Comparison of ENCODE assay signal across 11 mouse cellular contexts in the genomic region with DNA sequence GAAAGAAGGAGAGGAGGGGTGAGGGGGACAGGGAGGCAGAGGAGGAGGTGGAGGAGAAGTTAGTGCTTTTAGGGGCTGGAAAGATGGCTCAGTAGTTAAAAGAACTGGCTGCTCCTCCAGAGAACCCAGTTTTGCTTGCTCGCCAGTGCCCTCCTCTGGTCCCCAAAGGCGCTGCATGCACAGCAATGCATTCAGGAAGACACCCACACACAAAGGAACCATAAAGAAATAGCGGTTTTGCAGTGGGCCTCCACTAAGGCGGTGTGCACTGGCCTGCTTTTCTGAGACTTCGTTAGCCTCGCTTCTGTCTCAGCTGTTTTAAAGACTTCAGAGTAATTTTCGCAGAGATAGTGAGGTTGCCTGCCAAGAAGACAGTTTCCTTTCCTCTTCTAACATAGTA. TPM values are rescaled to one million over a fixed set of nuclear protein-coding genes. Genes with fewer than 3 reads are reported as not detected.
A peak's percentile ranks its signal among the peaks of the same experiment; 100 is the strongest.
DNase-seq lines count a peak whose midpoint lies in the region; TF ChIP-seq lines count a peak whose summit lies in the region.
"Had no signal": no experiment of that assay in that cellular context is flagged by ENCODE, and none has a peak within 500 bp of the region (broad histone marks: within the 10 kb centered on the region; RNA-seq: fewer than 3 reads in every experiment).

No protein-coding gene starts in this region.

- no peak overlapping the region for H3K4me3 ChIP-seq in MEL (ENCODE audit: control insufficient read depth in 1 of 2, insufficient read depth in 1 of 2, low read depth in 2 of 2, low read length in 2 of 2)
- H3K4me3 ChIP-seq: megakaryocyte, embryonic 14.5 days had no signal

- peak; percentile 34 for TF ChIP-seq RAD21 in MEL (IDR thresholded peaks at IDR 0.05; ENCODE audit: low read depth, low read length)

- H3K27me3 ChIP-seq in MEL (ENCODE audit: control insufficient read depth in 1 of 2, insufficient read depth in 2 of 2, low read length in 2 of 2): no peaks in the 10 kb centered on the region
- H3K27me3 ChIP-seq: megakaryocyte, embryonic 14.5 days had no signal

- no peaks in the 10 kb centered on the region for H3K4me1 ChIP-seq in MEL (ENCODE audit: control insufficient read depth in 1 of 2, insufficient read depth in 2 of 2, low read length in 2 of 2)
- H3K4me1 ChIP-seq: megakaryocyte, embryonic 14.5 days had no signal

- TF ChIP-seq CTCF in MEL (IDR thresholded peaks at IDR 0.05 in 2 of 3, conservative IDR thresholded peaks at IDR 0.05 in 1 of 3; ENCODE audit: control insufficient read depth in 1 of 3, insufficient read depth in 1 of 3, low read depth in 2 of 3, low read length in 3 of 3, poor library complexity in 1 of 3, severe bottlenecking in 1 of 3): peak; percentile 48 to 64 (median 48)

- H3K27ac ChIP-seq in MEL (ENCODE audit: control insufficient read depth, low read depth, low read length): no peak overlapping the region

- H3K9ac ChIP-seq in MEL (ENCODE audit: control insufficient read depth, low read depth, low read length, poor library complexity, severe bottlenecking): no peak overlapping the region

- no peaks in the 10 kb centered on the region for H3K36me3 ChIP-seq in MEL (ENCODE audit: control insufficient read depth in 1 of 2, insufficient read depth in 2 of 2, low read length in 2 of 2)

- no peaks in the 10 kb centered on the region for H3K79me2 ChIP-seq in MEL (ENCODE audit: control insufficient read depth, insufficient read depth, low read length, poor library complexity)

- peak; percentile 28 for DNase-seq in embryo, embryonic 10.5 days (ENCODE audit: low spot score)
- DNase-seq in embryo, embryonic 10 days (ENCODE audit: low spot score): no peak
- peak; percentile 64 to 75 for DNase-seq in left cerebral cortex, postnatal 14 days (ENCODE audit: low spot score in 2 of 2)
- DNase-seq in left cerebral cortex, postnatal 4 days: no peak
- DNase-seq in MEL (ENCODE audit: low read depth, low spot score): peak; percentile 21
- DNase-seq in right cerebral cortex, adult 18-20 months: peak; percentile 44
- no peak for DNase-seq in urinary bladder, postnatal 36 days (ENCODE audit: low spot score in 2 of 2)
- no peak for DNase-seq in gastrocnemius, postnatal 10 days

- no peak for TF ChIP-seq EP300 in MEL (IDR thresholded peaks at IDR 0.05; ENCODE audit: low read depth in 1 of 2, low read length in 2 of 2)

- no peak for TF ChIP-seq POLR2A in MEL (IDR thresholded peaks at IDR 0.05; ENCODE audit: control insufficient read depth in 1 of 2, insufficient read depth in 1 of 2, low read depth in 1 of 2, low read length in 2 of 2, poor library complexity in 1 of 2)

- no peaks in the 10 kb centered on the region for H3K9me3 ChIP-seq in MEL (replicated peaks; ENCODE audit: insufficient read depth, low read length)

- intact Hi-C loops in left cerebral cortex, postnatal 14 days (cut with DNase I): no loop called here
- intact Hi-C loops in left cerebral cortex, postnatal 4 days (cut with DNase I): no loop called here

TF ChIP-seq in MEL, 35 proteins besides CTCF, POLR2A, EP300 and RAD21:
- TF ChIP-seq USF1 (IDR thresholded peaks at IDR 0.05; ENCODE audit: low read depth, low read length): no peak
- peak; percentile 44 for TF ChIP-seq SMC3 (IDR thresholded peaks at IDR 0.05; ENCODE audit: low read depth, low read length)

RNA-seq across cellular contexts. Expression of a gene that starts 30.1 kb away (rescaled TPM):
- total RNA-seq in left cerebral cortex, postnatal 14 days (2021): not detected
- not detected for total RNA-seq in left cerebral cortex, postnatal 4 days (2021)
- not detected in 2 replicates for total RNA-seq in MEL (2012; rRNA removed)
- polyA plus RNA-seq in MEL (2012; ENCODE audit: insufficient read depth in 1 of 2, insufficient read length in 2 of 2, low read depth in 1 of 2, low replicate concordance in 2 of 2, missing spikeins in 1 of 2): not detected
- total RNA-seq in gastrocnemius, postnatal 10 days (2021): not detected
- total RNA-seq: layer of hippocampus, postnatal 25 days had no signal
- polyA plus RNA-seq: heart, embryonic 16.5 days had no signal

RNA-seq across cellular contexts. Expression of a gene that starts 57.9 kb away (rescaled TPM):
- total RNA-seq in left cerebral cortex, postnatal 14 days (2021): not detected
- not detected for total RNA-seq in left cerebral cortex, postnatal 4 days (2021)
- 0.19 TPM in 1 of 2 replicates, not detected in the other for total RNA-seq in MEL (2012; rRNA removed)
- polyA plus RNA-seq in MEL (2012; ENCODE audit: insufficient read depth in 1 of 2, insufficient read length in 2 of 2, low read depth in 1 of 2, low replicate concordance in 2 of 2, missing spikeins in 1 of 2): not detected
- total RNA-seq in gastrocnemius, postnatal 10 days (2021): not detected
- total RNA-seq: layer of hippocampus, postnatal 25 days had no signal
- polyA plus RNA-seq: heart, embryonic 16.5 days had no signal

Comparison
In these comparisons a context has a peak if more than half of its experiments do, and no peak if none do; other contexts are left out.
1. DNase-seq: peak in embryo, embryonic 10.5 days (single experiment), left cerebral cortex, postnatal 14 days (2 of 2), MEL (single experiment) and right cerebral cortex, adult 18-20 months (single experiment); none in embryo, embryonic 10 days (single experiment), left cerebral cortex, postnatal 4 days (single experiment), urinary bladder, postnatal 36 days (0 of 2) and gastrocnemius, postnatal 10 days (single experiment).